Mouse (Mus musculus): ENCODE data around the gene Grin1.
"Not testable (repeated sequence)": the region's sequence is repeated elsewhere in the genome, so short reads cannot be mapped to it uniquely, and the experiment has no call there.

Grin1 gene

GRCm38 (mm10) chr2:25286314-25286713 is 32.7 kb downstream of the Grin1 start:
- DNase-seq, result no peak

GRCm38 (mm10) chr2:25285551-25285950 is 33.4 kb downstream of the Grin1 start:
- no peak for DNase-seq

- DNase-seq, result peak; percentile 88
These were observed 39.8 kb downstream of the Grin1 start for GRCm38 (mm10) chr2:25278928-25279882.

GRCm38 (mm10) chr2:25273010-25273409 is 46.0 kb downstream of the Grin1 start:
- DNase-seq, result no peak

GRCm38 (mm10) chr2:25272515-25272914 is 46.5 kb downstream of the Grin1 start:
- no peak for DNase-seq

GRCm38 (mm10) chr2:25271827-25272511 is 47.0 kb downstream of the Grin1 start, which contains the start of the genes Ssna1 and Anapc2:
TSS of gene Ssna1 (minus strand) at chr2:25272438.
TSS of gene Anapc2 (plus strand) at chr2:25272478.
- DNase-seq, result peak; percentile 97

GRCm38 (mm10) chr2:25267746-25268309 is 51.2 kb downstream of the Grin1 start:
- DNase-seq, result no peak

- DNase-seq, result no peak
These were observed 51.7 kb downstream of the Grin1 start for GRCm38 (mm10) chr2:25267241-25267640.

- DNase-seq, result peak; percentile 80
These were observed 52.3 kb downstream of the Grin1 start for GRCm38 (mm10) chr2:25266720-25267119.

GRCm38 (mm10) chr2:25265897-25266656 is 52.9 kb downstream of the Grin1 start:
- peak; percentile 96 for DNase-seq

GRCm38 (mm10) chr2:25264851-25265250 is 54.1 kb downstream of the Grin1 start:
- peak; percentile 87 for DNase-seq

- DNase-seq, result no peak
These were observed 54.7 kb downstream of the Grin1 start for GRCm38 (mm10) chr2:25264286-25264660.

GRCm38 (mm10) chr2:25263623-25264285 is 55.2 kb downstream of the Grin1 start:
- peak; percentile 49 for DNase-seq

- DNase-seq, result peak; percentile 82
These were observed 56.0 kb downstream of the Grin1 start for GRCm38 (mm10) chr2:25262795-25263622.

GRCm38 (mm10) chr2:25262291-25262767 is 56.7 kb downstream of the Grin1 start, which contains the start of gene Tprn:
TSS of gene Tprn (plus strand) at chr2:25262618.
- peak; percentile 95 for DNase-seq

GRCm38 (mm10) chr2:25261870-25262269 is 57.1 kb downstream of the Grin1 start:
- DNase-seq, result no peak

- DNase-seq, result no peak
These were observed 60.1 kb downstream of the Grin1 start for GRCm38 (mm10) chr2:25258887-25259286.

GRCm38 (mm10) chr2:25257250-25257649 is 61.7 kb downstream of the Grin1 start:
- not testable (repeated sequence) for DNase-seq

- not testable (repeated sequence) for DNase-seq
These were observed 62.4 kb downstream of the Grin1 start for GRCm38 (mm10) chr2:25256443-25257109.

- DNase-seq, result peak; percentile 82
These were observed 63.7 kb downstream of the Grin1 start, which contains the start of gene Tmem203 for GRCm38 (mm10) chr2:25255284-25255779. TSS of gene Tmem203 (plus strand) at chr2:25255439.
